Mouse (Mus musculus) neutrophil, adult 65 days (primary cell): Measurements from ENCODE around the gene Hps4. TPM values are rescaled to one million over a fixed set of nuclear protein-coding genes. Genes with fewer than 3 reads are reported as not detected.

Experiments used
- total RNA-seq: library from RNA; stranded (reverse); gene quantifications from 2 replicates; pipeline ENCODE4 v1.2.4, GENCODE M21; 2023

Gene Hps4
- total RNA-seq, result 17.6 and 21.3 TPM in 2 replicates

DNA sequence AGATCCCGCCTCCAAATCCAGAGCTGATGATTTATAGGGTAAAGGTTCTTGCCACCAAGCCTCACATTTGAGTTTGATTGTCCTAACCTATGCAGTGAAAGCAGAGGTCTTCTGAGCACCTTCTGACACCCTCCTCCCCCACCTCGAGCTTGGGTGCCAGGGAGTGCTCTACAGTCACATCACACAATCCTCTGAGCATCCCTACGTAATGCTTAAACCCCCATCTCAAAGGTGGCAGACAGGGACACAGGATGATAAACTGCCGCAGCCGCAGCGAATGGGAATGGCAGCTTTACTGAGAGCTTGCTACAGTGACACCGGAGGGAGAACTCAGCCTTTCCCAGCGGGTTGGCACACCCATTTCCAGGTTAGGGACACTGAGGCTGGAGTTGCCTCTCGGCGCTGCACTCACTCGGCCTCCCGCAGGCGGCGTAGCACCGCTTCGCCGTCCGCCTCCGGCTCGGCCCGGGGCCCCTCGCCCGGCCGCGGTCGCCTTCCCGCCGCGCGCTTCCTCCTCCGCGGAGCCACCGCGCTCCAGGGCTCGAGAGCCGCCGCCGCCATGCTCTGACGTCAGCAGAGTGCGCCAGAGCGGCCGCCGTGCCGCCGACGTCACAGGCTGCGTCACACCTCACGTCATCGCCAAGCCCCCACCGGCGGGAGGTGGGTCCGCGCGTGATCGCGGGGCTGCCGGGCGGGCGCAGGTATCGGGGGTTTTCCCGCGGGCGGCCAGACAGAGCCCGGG is at the start of gene Hps4, which contains the start of gene Srrd:
TSS of gene Hps4 (plus strand) at position 621 of the 742 bp plus-strand sequence.
TSS of gene Srrd (minus strand) at position 578 of the 742 bp plus-strand sequence.

DNA sequence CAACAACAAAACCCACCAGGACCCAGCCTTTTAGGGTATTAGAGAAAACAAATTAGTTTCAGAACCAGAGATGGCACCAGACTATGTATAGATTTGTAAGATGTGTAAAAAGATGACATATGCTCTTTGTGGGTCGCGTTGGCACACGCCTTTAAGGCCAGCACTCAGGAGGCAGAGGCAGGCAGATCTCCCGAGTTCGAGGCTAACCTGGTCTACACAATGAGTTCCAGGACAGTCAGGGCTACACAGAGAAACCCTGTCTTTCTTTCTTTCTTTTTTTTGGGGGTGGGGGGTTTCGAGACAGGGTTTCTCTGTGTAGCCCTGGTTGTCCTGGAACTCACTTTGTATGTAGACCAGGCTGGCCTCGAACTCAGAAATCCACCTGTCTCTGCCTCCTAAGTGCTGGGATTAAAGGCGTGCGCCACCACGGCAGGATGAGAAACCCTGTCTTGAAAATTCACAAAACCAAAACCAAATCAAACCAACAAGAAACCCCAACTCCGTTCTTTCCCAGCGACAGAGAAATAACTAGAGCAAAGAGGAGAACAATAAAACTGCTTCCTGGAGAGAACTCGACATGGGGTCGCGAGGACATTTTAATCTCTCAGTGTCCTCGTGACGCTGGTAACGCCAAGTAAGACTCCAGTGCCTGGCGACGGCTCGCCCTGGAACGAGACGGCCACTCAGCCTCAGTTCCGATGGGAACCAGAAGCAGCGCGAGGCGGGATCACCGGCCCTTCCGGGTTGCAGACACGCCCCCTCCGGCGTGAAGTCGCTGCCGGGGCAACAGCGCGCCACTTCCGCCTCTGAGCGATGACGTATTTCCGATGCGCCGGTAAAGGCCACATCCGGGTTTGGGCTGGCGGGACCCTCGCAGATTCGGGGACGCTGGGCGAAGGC is 17.1 kb upstream of the Hps4 start, which contains the start of gene Tfip11:
TSS of gene Tfip11 (plus strand) at position 813 of the 900 bp plus-strand sequence.

DNA sequence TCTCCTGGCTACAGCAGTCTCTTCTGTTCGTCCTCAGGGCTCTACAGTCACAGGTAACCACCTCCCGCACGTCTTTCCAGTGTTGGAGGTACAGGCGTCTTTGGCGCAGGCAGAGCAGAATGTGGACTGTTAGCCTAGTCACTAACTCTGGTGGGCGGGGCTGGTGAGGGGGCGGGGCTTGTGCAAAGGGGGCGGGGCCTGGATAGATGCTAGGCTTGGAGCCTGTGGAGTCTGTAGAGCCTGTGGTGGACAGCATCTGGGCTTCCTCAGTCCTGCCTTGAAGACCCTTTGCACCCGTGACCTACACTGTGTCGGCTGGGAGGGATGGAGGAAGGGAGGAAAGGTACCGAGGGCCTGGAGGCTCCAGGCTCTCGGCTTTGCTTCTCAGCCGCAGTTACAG is 13.0 kb downstream of the Hps4 start, which contains the start of gene Gm6583:
TSS of gene Gm6583 (minus strand) at position 124 of the 400 bp plus-strand sequence.

DNA sequence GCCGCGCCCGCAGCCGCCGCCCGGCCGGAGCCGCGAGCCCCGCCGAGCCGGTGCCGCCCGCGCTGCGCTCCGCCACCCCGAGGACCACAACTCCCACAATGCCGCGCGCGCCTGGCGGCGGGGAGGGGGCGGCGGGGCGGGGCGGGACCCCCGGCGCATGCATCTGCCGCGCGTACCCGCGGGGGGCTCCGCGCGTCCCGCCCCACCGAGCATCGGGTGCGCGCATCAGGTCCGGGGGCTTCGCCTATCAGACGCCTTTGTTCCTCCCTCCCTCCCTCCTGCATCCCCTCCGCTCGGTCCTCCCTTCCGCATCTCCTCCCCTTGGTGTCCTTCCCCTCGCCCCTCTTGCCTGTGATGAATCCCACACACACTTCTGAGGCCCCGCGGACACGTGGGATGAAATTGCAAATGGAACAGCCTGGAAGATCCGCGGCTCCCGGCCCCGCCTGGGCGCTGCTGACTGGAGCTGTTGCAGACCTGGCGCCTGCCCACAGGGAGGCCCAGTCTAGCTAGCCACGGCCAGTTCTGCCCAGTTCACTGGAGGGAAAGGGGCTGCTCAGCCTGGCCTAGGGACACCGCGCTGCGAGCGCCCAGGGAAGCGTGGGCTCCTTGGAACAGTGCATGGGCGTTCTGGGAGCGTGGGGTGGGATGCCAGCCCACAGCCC is 52.0 kb downstream of the Hps4 start, which contains the start of gene Asphd2:
TSS of gene Asphd2 (minus strand) at position 88 of the 665 bp plus-strand sequence.

Other genes with a start within 250 kb of the Hps4 start
- 1.6 and 4.0 TPM in 2 replicates for gene Cryba4, start 90.6 kb upstream of the Hps4 start, total RNA-seq
- 0.60 and 1.1 TPM in 2 replicates for gene Crybb1, start 87.3 kb upstream of the Hps4 start, total RNA-seq
- gene Tpst2, start 66.4 kb upstream of the Hps4 start, total RNA-seq, result 71.2 and 85.3 TPM in 2 replicates
- 93.1 and 115 TPM in 2 replicates for gene Tfip11, start 16.7 kb upstream of the Hps4 start, total RNA-seq
- 28.2 and 31.0 TPM in 2 replicates for gene Srrd, start within 50 bp of the Hps4 start, total RNA-seq
- not detected in 2 replicates for gene Gm6583, start 12.9 kb downstream of the Hps4 start, total RNA-seq
- gene Asphd2, start 51.8 kb downstream of the Hps4 start, total RNA-seq, result not detected in 2 replicates
- gene Gm6588, start 106.3 kb downstream of the Hps4 start, total RNA-seq, result not detected in 2 replicates
- gene Sez6l, start 234.1 kb downstream of the Hps4 start, total RNA-seq, result not detected in 2 replicates